Mouse (Mus musculus) ES-Bruce4 (cell line): Measurements from ENCODE around the gene Hoxc13.

Source experiments
- CTCF ChIP-seq: IDR thresholded peaks from one replicate; pipeline ENCODE4 v1.8.1; 2011; ENCODE audit warnings: low read depth, low read length
- POLR2A ChIP-seq: IDR thresholded peaks from one replicate; pipeline ENCODE4 v1.8.1; 2011; ENCODE audit warnings: low read length; ENCODE audit not compliant: insufficient read depth

- TF ChIP-seq CTCF (no peak), POLR2A (no peak)
These were observed 2.8 kb upstream of the Hoxc13 start for GRCm38 (mm10) chr15:102917972-102918572.
